Mouse (Mus musculus) CD4-positive, CD25-positive, alpha-beta regulatory T cell, adult 2 months (primary cell): ENCODE data around the gene Izumo4.

Source experiments
- DNase-seq: peaks from one replicate; pipeline ENCODE4 v3.0.0-alpha.2; 2012; ENCODE audit warnings: low read depth, low spot score

Izumo4 gene

DNA sequence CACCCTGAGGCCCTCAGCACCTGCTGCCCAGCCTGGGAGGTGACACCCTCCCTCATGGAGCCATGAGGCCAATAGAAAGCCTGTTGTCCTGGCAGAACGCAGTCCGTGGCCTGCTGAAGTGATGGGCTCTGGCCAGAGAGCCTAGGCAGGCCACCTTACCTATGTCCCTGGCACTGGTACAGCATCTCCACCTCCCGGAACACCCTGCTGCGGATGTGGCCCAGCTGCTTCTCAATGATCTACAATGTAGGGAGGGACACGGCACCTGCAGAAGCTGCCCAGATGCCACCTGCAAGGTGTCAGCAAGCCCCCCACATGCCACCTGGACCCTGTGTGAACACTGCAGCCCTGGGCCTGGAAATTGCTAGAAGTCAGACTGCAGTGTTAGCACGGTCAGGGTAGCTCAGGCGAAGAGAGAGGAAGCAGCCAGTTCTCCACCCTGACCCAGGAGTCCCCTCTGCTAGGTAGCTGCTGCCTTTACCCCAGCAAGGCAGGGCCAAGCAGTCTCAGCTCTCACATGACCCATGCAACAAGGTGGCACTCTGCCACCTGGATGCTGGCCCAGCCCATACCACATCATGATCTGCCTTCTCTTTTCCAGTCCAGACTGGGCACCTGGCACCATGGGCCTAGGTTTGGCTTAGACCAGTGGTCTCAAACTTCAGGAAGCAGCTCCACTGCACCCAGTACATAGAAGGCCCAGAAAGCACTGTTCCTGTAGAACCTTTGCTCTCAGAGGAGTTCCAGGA is 32.1 kb upstream of the Izumo4 start:
- no peak for DNase-seq

DNA sequence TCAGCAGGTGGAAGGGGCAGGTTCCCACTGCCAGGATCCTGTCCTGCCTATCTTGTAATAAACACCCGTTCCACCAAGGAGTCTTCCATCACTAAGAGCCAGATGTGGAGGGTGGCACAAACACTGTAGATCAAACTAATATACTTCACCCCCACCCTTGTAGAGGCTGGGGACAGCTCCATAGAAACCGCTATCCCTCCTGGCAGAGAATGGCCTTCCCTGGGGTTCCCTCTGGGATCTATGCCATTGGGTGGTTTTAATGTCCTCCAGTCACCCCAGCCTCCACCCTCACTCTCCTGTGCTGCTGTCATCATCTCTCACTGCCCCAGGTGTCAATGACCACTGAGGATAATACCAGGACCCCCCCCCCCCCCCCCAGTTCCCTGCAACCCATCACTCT is 31.5 kb upstream of the Izumo4 start:
- DNase-seq = no peak

DNA sequence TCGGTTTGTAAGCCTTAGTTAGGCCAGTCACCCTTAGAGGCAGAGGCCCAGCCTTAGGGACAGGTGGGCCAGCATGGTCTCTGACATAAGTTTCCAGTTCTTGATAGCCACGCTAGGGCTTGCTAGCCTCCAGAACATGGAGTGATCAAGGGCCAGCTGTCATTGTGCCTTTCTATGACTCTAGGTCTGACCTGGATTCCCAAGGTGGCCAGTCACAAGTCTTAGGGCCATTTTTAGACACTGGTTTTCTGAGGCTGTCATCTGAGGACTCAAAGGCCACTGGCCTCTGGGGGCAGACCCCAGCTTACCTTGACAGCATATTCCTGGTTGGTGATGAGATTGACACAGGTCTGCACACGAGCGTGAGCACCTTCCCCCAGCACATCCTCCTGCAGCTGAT is 30.7 kb upstream of the Izumo4 start:
- DNase-seq = no peak

DNA sequence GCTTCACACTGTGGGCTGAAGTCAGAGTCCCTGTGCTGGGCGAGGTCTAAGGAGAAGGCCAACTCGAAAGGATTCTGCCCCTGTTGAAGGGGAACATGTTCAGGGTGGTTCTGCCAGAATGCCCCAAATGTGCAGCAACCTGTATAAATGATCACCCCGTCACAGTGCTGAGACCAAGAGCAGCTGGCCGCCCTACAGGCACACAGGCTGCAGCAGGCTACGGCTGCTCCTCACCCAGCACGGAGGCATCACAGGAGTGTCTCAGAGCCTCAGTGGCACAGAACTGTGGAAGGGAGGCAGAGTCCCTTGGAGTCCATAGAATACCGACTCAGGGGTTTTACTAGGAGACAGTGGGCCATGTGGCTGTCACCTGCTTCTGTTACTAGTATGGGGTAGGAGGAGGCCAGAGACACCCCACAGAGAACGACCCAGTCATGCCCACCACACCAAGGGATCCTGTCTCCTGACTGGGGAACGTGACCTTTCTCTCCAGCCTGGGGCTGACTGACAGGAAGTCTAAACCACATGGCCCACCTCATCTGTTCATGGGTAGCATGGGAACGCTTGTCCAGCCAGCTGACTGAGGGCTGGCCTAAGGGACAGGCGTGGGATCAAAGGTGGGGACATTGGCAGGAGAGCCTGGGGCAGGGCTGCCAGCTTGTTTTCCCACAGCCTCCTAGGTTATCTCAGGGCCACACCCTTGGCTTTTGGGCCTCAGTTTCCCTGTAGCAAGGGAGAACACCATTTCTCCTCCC is 29.9 kb upstream of the Izumo4 start:
- DNase-seq = no peak

DNA sequence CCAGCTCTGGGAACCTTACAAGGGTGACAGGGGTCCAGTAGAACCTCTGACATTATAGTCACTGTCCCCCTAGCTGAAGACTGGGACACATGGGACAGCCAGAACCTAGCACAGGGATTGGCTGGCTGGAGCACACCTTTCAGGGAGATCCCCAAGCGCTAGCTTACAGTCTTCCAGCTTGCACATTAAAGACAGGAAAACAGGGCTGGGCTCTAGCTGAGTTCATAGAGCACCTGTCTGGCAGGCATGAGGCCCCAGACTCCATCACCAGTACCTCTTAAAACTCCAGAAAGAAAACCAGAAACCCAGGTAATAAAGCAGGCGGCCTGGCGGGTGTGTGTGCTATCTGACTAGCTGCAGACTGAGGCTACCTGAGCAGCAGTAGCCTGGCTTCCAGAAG is 28.3 kb upstream of the Izumo4 start:
- no peak for DNase-seq

DNA sequence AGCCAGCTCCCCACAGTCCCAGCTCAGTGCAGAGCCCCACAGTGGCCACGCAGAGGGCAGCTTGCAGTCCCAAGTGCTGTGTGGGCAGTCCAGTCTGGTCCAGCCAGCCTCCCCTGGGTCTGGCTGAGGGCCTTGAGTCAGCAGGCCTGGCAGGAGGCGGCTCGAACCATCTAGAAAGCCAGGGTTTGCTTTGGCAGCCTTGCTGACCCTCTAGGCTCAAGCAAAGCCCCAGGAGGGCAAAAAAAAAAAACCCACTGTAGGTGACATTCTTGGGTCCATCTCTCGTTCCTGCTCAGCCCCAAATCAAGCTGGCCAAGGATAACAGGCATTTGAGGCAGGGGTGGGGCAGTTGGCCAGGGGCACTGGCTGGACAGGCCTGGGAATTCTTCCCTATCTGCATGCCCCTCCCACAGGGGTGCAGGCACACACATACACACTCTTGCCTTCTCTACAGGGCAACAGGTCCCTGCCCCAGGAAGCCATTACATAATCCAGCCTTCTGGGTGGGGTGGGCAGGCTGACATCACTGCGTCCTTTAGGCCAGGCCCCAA is 27.7 kb upstream of the Izumo4 start:
- no peak for DNase-seq

DNA sequence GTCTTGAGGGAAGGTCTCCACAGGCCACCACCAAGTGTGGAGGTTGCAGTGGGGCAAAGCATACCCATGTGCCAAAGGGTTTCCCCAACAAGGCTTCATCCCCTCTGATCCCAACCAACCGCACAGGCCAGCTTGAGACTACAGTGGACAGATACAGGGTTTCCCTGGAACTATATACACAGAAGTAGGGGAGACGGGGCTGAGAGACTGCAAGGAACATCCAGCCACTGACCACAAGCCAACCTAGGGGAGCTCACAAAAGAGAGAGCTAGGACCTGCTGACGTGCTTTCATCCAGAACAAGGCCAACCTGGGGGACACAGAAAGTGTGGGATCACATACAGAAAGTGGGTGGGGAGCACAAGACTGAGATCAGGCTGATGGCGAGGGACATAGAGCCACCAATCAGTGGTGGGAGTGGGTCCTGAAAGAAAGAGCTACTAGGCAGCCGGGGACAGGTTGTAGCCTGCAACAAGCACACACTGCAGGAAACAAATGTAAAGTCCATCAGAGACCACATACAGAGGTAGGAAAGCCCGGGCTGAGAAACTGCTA is 27.1 kb upstream of the Izumo4 start:
- no peak for DNase-seq

DNA sequence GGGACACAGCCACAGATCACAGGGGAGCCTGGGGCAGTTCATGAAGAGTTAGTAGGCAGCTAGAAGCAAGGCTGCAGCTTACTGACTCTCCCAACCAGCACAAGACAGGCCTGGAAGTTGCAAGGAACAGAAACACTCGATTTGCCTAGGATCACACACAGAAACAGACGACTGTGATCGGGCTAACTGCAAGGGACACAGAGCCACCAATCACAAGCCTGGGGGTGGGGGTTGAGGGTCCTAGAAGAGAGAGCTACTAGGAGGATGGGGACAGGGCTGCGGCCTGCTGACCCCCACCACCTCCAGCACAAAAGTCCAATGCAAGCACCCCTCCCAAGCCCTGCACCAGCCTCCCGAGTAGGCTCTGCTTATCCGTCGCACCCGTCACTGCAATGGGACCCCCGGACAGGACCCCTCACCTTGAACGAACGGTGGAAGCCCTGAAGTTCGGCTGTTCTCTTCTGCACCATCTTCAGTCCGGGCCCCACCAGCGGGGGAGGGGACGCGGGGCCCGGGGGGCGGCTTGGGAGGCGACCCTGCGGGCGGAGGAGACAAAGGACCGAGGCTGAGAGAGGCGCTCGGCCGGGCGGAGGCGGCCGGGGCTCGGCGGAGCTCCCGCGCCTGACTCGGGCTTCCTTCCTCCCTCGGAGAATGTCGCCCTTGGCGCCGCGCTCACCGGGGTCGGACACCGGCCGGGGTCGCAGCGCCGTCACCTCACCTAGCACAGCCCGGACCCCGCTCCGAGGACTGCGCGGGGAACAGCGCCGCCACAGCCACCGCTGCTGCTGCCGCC is 26.4 kb upstream of the Izumo4 start:
- DNase-seq = no peak

DNA sequence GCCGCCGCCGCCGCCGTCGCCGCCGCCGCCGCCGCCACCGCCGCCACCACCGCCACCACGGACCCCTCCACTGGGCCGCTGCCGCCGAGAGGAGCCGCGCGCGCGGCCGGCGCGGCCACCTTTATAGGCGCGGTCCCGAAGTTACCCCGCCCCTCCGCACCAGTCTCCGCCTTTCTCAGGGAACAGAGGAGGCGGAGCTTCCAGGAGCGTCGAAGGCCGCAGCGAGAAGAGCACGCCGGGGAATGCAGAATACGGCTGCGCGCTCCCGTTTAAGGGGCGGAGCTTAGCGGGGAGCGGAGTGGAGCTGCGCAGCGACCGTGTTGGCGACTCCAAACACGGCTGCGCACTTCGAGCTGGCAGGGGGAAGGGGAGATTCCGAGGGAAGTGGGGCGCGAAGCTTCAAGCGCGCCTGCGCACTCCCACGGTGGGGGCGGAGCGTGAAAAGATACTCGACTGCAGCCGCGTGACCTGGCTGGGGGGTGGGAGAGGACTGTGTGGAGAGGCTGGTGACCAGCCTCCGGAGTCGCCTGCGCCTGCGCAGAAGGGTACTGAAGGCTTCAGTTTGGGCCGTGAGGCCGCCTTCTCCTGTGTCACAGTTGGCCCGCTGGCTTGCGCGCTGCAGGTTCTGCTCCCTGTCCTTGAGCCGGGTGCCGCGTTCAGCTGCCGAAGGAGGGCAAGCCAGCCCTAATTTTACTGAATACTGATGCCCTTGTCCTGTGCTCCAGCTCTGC is 25.6 kb upstream of the Izumo4 start:
- peak; percentile 100 for DNase-seq

DNA sequence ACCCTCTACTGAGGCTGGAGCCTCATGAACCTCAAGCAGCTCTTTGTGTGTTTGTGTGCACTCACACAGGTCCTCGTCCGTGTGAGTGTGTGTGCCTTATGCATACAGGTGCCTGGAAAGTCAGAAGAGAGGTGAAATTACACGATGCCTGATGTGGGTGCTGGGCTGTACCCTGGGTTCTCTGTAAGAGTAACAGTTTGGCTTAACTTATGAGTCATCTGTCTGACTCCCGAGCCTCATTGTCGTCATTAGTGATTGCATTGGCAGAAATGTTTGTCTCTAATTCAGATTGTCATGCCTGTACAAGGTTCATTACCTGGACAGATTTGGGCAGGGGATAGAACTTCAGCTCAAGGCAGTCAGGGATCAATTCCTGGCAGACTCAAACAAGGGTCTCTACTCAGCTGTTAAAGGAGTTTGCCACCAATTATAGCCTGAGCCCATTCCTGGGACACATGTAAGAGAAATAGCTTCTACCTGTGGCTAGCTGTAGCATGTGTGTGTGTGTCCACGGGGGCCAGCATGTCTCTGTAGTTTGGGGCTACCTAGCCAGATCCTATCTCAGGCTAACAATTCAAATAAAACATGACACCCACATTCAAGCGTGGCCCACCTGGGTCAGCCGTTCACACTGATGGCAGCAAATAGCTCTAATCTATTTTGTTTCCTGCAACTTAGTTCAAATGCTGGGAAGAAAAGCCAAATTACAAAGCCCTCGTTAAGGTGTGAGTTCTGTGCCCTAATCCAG is 24.7 kb upstream of the Izumo4 start:
- DNase-seq = peak; percentile 87

DNA sequence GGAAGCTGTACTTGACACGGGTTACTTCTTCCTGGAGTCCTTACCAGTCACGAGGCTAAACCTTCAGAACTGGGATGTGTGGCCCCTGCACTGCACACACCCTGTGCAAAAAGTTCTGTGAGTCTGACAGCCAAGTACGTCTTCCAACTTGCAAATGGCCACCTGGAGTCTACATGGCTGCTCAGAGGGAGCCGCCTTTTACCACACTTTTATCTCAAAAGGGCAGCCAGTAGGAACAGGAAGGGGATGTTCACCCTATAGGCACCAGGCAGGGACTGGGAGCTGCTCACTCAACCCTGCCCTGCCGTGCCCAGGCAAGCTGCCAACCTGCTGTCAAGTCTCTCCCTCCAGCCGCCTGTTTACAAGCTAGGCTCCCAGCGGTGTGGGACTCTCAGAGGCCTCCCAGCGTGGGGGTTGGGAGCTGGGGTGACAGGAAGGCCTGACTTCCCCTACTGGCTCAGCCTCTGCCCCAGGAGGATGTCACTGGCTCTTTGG is 24.0 kb upstream of the Izumo4 start, which contains the start of gene Mknk2:
Gene Mknk2 (minus strand): TSS at position 171 of the 495 bp plus-strand sequence.
- peak; percentile 92 for DNase-seq

DNA sequence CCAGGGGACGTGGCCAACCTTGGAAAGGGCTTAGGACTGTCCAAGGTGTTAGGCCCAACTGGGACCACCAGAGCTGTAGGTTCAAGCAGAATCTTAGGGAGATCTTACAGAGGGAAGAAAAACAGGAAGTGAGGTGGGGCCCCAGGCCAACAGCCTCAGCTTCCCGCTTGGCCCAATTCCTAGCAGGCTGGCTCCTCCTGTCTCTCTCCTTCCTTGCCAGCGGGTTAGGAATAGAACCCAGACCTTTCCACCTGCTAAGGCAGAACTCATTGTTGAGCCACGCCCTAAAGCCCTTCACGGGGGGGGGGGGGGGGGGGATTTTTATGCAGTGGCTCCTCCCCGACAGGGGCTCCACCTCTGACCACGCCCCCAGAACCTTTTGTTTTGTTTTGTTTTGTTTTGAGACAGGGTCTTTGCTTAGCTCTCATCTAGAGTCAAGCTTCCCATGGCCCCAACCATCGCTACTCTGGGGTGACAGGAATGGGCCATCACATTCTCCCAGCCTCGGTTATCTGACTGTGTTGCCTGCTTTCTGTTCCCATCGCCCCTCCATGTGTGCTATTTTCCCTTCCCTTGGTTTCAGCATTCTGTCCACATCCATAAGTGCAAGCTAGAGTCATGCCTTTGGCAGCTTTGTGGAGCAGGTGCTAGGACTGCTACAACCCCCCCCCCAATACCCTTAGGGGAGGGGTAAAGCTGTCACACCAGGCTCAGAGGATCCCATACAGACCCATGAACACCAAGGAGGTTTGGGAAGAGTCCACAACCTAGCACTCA is 23.2 kb upstream of the Izumo4 start:
- peak; percentile 68 for DNase-seq

DNA sequence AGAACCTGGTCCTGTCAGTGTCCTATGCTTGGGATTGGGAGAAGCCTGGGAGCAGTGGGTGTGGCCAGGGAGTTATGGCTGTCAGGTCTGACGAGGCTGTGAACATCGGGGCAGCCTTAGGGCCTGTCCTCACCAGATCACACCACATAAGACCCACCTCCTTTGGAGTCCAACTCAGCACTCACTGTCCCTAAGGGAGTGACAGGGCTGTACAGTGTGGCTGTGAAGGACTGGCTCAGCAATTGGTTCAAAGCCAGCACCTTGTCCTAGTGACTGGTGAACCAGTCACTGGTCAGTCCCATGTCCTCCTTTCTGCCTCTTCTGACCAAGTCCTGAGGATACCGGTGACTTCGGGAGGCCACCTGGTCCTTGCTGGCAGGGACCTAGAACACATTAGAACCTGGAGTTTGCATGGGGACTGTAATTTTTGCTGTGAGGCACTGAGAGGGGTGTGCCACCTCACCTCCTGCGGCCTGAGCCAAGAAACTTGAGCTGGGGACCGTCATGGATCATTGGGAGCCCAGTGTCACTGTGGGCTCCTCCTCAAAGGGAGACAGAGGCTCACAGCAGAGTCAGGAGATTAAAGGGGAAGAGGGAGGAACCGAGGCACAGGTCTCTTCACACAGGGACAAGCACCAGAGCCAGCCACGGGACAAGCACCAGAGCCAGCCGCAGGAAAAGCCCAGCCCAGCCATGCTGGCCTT is 22.3 kb upstream of the Izumo4 start:
- DNase-seq = no peak

DNA sequence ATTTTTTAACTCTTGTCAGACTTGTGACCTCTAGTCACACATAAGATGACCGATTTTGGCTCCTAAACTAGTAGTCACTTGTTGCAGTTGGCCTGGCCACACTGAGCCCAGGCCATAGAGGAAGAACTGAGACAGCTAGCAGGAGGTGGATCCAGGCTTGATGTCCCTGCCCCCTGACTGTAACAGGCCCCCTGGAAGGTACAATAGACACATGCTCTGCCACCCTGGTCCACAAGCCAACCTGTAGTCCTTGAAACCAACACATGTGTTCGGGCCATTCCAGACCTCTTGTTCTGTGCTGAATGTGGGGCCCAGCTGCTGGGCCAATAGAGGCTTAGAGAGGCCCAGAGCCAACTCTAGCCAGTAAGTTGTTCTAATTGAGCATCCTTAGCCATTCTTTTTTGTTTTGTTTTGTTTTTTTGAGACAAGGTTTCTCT is 21.7 kb upstream of the Izumo4 start:
- DNase-seq = no peak

DNA sequence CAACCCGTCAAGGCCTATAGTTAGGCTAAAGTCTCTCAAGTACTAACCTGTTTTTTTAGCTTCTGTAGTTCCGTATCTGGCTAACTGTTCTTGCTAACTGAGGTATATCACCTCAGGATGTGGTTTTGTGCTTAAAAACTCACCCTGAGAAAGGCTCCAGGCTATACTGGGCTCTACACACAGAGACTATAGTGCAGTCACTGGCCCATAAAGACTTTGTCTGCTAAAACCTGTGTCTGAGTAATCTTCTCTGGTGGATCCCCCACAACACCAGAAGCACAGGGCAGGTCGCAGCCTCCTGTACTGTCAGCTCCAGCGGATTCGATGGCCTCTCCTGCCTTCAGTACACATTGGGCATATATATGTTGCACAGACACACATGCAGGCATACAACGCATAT is 20.0 kb upstream of the Izumo4 start:
- peak; percentile 75 for DNase-seq

DNA sequence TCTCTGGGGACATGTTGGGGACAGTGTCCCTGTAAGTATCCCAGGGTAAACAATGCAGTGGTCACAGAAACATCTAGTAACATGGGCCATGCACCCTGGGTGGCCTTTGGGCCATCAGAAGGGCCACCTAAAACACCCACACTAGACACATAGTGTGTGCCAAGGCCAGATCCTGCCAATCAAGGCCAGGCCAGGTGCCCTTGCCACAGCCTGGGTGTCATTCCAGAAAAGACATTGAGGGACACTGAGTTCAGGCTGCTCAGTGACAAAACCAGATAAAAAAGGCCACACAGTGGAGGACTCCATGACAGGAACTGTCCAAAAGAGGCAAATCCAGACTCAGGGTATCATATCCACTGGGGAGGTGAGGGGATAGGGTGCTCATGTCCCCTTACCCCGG is 18.3 kb upstream of the Izumo4 start:
- DNase-seq = no peak

DNA sequence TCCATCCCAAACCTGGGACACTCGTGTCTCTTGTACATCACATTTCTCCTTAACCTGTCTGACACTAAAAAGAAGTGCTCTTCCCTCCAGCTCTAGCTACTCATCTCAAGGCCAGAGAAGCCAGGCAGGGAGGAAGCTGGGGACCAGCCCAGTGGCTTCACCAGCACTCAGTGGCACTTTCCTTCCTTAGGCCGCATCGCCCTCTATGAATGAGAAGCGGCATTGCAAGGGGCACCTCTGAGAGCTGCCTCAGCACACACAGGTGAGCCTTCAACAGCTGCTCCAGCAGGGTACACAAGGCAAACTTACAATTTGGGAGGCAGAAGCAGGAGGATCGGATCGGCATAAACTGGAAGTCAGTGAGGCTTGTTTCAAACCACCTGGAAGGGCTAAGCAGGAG is 17.8 kb upstream of the Izumo4 start:
- DNase-seq = peak; percentile 89

DNA sequence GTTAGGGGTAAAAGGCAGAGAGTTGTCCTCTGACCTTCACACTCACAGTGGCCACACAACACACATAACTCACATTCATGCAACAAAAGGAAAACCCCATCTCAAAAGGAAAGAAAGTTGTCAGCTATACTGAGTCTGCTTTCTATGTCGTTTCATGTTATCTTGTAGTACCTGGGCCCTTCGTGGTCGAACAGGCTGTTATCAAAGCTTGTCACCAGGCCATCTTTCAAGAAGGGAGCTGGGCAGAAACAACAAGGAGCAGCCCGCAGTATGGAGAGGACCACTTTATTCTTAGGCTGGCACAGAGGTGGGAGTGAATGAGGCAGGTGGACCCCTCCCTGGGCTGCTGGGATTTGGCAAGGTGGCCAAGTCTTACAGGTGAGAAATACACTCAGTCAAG is 17.0 kb upstream of the Izumo4 start:
- no peak for DNase-seq

DNA sequence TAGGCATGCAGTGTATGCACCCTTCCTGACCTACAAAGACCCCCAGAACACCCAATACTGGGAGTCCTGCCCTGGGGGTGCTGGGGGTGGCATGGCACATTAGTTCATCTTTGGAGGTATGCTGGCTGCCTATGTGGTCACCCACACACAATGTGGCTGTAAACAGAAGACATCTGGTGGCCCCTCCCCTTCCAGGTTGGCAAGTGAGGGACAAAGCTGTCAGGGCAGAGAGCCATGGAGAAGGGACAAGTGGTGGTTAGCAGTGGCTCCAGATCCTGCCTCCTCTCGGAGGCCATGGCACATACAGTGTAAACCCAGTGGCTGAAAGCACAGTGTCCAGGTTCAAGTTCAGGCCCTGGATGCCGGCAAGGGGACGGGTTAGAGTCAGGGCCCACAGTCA is 15.4 kb upstream of the Izumo4 start:
- no peak for DNase-seq
